Mouse (Mus musculus) adrenal gland, postnatal 4 days (tissue): ENCODE data around the gene Guf1. TPM values are rescaled to one million over a fixed set of nuclear protein-coding genes. Genes with fewer than 3 reads are reported as not detected.

Experiments
- DNase-seq, 2 experiments: peaks; one replicate each; pipeline ENCODE4 v3.0.0; 2021 to 2022; ENCODE audit warnings: low spot score in 2 of 2, mixed read lengths in 2 of 2
- long read RNA-seq, 2 experiments: library from polyadenylated mRNA; stranded (forward); transcript quantifications; one replicate each; pipeline ENCODE4 v2.0.0; 2021
- total RNA-seq, 2 experiments: library from RNA; stranded (reverse); gene quantifications; 2 replicates each; pipeline ENCODE4 v1.2.3; 2021

The Guf1 gene
- total RNA-seq, result 10 to 100 TPM; 36.7 to 37.4 TPM
- long read RNA-seq, experiment 1, full-length matches to known transcripts, result 15 of 20 reads
- long read RNA-seq, experiment 1, partial matches to known transcripts, result 0 of 20 reads
- long read RNA-seq, experiment 1, other reads (novel, unspliced or antisense), result 5 of 20 reads
- long read RNA-seq, experiment 2, transcript Guf1-202 (17 exons, 3,433 nt), result major isoform, 22 of 61 reads
- long read RNA-seq, experiment 2, transcript Guf1-207 (15 exons, 3,091 nt), result minor isoform, 5 of 61 reads
- long read RNA-seq, experiment 2, transcript Guf1-205 (11 exons, 1,752 nt), result minor isoform, 6 of 61 reads
- long read RNA-seq, experiment 2, partial matches to known transcripts, result 6 of 61 reads
- long read RNA-seq, experiment 2, other reads (novel, unspliced or antisense), result 19 of 61 reads

DNA sequence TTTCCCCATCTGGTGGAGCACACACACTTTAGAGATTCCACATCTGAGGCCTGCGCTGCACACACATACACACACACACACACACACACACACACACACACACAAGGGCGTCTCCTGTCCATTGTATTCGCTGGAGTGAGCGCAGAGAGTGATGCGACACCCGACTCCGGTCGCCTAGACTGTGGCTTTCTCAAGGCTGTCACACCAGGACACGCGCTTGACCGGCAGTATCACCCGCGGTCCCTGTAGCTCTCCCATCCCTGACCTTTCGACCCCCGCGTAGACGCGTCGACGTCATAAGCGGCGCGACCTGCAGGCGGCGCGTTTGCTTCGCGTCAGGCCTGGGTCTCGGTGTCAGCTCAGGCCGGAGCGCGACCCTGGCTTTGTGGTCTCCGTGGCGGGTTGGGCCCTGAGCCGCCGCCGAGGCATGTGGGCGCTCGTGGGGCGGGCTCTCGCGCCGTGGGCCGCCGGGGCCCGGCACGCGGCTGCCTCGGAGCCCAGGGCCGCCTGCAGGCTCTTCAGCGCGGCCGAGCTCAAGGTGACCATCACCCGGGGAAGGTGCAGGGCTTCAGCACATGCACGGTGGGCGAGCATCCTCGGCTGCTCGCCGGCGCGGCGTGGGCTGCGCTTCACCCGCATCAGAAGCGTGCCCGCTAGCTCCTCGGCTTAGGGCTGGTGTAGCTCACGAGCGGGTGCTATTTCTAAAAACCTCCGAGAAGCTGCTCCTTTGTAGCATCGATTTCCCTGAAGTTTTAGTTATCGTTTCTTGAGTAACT is at the start of gene Guf1:
TSS of gene Guf1 (plus strand) at position 296 of the 776 bp plus-strand sequence.
- DNase-seq, result peak; percentile 90 to 95

DNA sequence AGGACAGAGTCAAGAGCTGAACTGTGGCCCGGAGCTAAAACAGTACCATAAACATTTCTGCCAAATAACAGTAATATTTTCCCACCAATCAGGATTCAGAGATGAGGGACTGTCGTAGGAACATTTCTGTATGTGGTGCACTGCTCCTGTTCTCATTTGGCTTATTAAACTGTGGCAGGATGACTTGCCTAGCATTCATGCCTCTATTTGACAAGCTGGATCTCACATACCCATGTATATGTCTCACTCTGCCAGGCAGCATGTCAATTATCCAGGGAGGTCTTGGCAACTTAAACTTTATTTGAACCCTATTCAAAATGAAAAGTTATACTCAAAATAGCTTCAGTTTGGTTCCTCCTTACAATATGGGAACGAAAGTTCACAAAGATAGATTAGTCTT is 49.7 kb upstream of the Guf1 start:
- DNase-seq, result no peak

DNA sequence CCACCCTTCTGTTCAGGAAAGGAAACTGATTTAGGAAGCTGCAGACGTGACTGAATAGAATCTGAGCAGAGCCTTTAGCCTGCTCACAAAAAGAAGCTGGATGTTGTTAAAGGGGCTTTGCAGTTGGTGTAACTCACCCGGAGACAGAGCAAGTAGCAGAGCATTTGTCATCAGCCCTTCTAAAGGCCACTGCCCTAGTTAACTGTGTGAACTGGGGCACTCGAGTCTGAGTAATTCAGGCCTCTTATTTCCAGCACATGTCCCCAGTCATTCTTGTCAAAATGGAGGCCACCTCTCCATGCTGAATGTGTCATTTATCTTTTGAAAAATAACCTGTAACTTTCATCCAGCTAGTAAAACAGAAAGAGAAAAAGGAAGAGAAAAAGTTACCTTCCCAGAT is 45.1 kb upstream of the Guf1 start:
- DNase-seq, result no peak

DNA sequence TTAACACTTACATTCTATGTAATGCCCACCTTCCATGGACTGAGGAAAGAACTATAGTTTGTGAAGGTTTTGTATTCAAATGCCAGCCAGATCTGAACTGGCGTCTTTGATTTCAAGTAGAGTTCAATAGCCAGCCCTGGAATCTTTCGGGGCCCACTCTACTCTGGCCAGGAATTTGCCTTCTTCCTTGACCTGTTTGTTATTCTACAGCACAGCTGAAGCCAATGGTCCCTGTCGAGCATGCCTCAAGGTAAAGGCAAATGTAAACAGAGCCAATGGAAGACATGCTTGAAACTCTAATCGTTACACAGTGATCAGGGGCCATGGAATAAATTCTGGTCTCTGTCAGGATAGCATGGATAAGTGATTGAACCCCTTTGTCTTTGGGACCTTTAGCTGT is 44.5 kb upstream of the Guf1 start:
- no peak for DNase-seq

GRCm38 (mm10) chr5:69520661-69521278 is 36.0 kb upstream of the Guf1 start:
- DNase-seq, result no peak

DNA sequence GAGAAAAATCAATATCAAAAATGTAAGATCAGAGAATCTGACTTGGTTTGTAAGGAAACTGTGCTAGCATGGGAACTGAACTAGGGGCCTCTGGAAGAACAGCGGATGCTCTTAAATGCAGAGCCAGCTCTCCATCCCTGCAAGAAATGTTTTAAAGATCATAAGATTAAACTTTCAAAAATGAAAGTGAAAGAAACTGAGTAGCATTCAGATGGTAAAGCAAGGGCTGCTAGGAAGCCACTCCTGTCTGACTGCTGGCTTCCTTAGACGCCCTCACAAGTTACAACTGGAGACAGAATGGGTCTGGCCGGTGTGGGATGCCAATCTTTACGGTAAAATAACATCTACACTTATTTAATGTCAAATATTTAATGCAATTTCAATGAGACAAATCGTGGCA is 34.7 kb upstream of the Guf1 start:
- DNase-seq, result no peak

GRCm38 (mm10) chr5:69523944-69524343 is 32.8 kb upstream of the Guf1 start:
- no peak for DNase-seq

GRCm38 (mm10) chr5:69541680-69542079 is 15.0 kb upstream of the Guf1 start:
- DNase-seq, result no peak

DNA sequence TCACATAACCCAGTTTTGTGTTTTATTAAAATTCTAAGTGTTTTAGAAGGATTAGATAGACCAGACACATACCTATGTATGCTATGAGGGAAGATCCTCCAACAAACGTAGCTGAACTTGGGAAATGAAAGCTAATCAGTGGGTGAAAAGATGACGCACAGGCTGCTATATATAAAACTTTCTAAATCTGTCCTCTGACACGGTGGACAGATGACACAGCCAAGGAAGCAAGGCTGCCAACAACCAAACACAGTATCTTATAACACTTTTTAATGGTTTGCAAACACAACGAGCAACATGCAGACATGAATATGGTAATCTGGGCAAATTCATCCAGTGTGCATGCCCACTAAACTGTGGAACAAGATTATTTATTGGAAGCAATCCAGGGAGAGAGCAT is 14.2 kb upstream of the Guf1 start, which contains the start of gene Yipf7:
TSS of gene Yipf7 (minus strand) at position 160 of the 400 bp plus-strand sequence.
- no peak for DNase-seq

- no peak for DNase-seq
These were observed 747 bp downstream of the Guf1 start for GRCm38 (mm10) chr5:69557404-69557935.

DNA sequence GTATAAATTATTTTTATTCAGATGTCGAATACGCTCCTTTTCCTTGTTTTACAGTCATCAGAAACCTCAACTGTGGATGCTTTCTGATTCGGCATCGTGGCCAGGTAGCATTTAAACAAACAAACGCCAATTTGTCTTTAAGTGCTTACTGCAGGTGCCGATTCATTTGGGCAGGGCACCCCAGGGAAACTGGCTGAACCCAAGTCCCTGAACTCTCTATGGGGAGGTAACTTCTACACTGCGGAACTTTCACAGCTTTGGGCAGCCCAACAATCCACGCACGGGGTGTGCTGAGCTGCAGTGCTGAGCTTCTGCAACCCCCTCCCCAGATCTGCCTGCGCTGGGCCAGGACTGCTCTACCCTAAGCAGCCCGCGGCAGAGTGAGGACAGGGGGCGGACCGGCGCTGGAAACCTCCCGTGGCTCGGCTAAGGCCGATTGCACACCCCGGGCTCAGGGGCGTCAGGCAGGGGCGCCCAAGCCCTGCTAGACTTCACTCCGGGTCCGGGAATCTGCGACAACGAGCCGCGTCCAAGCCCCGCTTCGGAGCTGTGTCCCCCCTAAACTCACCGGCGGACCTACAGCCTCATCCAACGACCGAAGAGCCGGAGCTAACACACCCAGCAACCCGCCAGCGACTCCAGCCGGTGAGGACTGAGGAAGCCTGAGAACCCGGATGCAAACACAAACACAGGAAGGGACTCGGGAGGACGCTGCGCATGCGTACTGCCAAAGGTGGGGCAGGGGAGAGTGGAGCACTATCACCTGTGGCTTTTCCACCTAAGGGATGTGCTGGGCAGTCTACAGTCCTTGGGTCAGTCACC is 35.1 kb downstream of the Guf1 start, which contains the start of gene Gnpda2:
TSS of gene Gnpda2 (minus strand) at position 701 of the 822 bp plus-strand sequence.
- peak; percentile 55 to 81 for DNase-seq

DNA sequence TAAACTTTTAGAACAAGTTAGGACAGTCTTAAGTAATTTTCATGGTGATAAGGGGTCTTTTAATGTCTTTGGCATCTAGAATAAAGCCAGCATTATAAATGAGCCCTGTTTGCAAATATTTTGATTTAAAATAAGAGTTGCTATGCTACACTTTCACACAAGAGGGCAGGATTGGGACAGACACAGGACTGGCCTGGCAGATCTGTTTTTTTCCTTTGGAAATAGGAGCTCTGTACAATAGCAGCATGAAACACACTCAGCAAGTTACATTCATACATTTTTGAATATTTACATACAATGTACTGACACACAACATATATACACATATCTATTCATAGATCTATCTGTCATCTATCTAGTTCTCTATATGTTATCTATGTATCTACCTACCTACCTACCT is 44.3 kb downstream of the Guf1 start:
- DNase-seq, result no peak

DNA sequence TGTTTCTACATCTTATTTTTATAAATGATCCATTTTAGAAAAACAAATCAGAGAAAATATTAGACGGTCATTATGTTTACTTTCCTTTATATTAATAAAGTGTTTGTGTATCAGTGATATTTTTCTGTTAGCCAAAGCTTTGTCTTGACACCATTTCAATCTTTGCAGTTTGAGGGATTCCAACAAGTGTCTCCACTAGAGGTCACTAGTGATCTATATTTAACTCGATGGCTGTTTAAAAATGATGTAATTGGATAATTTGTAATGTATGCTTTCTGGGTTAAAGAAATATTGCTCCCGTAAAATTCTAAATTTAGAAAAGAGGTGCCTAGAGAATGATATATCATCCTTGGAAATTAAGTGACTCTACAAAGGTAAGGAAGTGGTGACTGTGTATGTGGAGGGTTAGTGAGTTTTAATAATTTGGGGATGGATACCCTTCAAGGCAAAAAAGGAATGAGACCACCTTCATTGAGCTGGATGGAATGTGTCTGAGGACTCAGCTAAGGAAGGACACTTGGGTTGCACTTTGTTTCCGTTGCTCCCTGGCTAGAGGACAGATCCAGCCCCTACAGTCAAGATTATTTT is 56.6 kb downstream of the Guf1 start:
- DNase-seq, result no peak

- DNase-seq, result no peak
These were observed 64.2 kb downstream of the Guf1 start for GRCm38 (mm10) chr5:69620899-69621298.

Other genes with a start within 250 kb of the Guf1 start
- gene Kctd8, start 215.2 kb upstream of the Guf1 start, total RNA-seq, result under 1 TPM; 0.54 to 0.67 TPM
- 1 to 10 TPM in 1 of 2 experiments, under 1 TPM in 1; 0.73 to 2.0 TPM for gene Yipf7, start 14.3 kb upstream of the Guf1 start, total RNA-seq
- 10 to 100 TPM; 34.2 to 35.5 TPM for gene Gnpda2, start 35.4 kb downstream of the Guf1 start, total RNA-seq